ENCODE assay signal across 8 mouse cellular contexts in the genomic region with DNA sequence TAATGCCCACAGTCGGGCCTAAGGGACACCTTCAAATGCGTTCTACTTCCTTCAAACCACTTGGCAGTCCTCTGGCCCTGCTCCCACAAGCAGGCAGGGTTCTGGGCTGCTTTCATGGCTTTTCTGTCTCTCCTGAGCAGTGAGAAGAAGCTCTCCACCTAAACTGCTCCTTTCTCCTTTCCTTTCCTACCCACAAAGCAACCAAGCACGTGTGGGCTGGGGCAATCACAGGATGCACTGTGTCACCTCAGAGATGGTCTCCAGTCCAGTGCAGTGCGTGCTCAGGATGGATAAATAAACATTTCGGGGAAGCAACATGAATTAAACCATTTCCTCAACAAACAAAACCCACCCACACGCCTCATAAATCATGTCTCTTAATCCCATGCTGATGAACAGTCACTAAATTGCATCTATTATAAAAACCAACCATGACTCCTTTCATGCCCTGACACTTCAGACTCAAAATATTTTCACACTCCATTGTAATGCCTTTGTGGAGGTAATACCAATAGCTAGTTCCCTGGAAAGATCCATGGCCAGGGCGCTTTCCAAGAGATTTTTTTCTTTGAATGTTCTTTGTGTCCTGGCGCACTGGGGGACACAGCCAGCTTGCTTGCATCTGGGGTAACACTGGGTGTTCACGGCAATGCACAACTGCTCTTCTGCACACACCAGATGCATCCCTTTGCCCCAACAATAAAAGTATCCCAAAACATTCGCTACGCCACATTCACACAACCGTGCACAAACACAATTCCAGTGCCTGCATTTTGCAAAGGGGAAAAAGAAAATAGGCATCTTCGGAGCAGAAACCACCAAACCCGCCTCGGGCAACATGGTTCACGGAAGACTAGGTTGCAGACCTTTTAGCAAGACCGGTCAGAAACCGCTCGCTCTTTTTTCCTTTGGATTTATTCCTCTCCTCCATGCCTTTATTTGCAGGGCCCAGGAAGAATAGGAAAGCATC. TPM values are rescaled to one million over a fixed set of nuclear protein-coding genes. Genes with fewer than 3 reads are reported as not detected.
DNase-seq lines count a peak whose midpoint lies in the region; ATAC-seq and TF ChIP-seq lines count a peak whose summit lies in the region.

No protein-coding gene starts in this region.

- peak overlapping the region; percentile 81 for H3K4me3 ChIP-seq in heart, embryonic 13.5 days
- peak overlapping the region; percentile 72 to 98 for H3K4me3 ChIP-seq in MEL (ENCODE audit: control insufficient read depth in 1 of 2, insufficient read depth in 1 of 2, low read depth in 2 of 2, low read length in 2 of 2)
- peak overlapping the region; percentile 84 for H3K4me3 ChIP-seq in forebrain, embryonic 14.5 days (ENCODE audit: low read depth, low read length)
- H3K4me3 ChIP-seq in limb, embryonic 14.5 days (replicated peaks; ENCODE audit: low read length), result peak overlapping the region; percentile 84

- H3K9me3 ChIP-seq in heart, embryonic 13.5 days, result no peaks in the 10 kb centered on the region
- no peaks in the 10 kb centered on the region for H3K9me3 ChIP-seq in MEL (replicated peaks; ENCODE audit: insufficient read depth, low read length)
- no peaks in the 10 kb centered on the region for H3K9me3 ChIP-seq in forebrain, embryonic 14.5 days (replicated peaks; ENCODE audit: control insufficient read depth, low read length)
- H3K9me3 ChIP-seq in limb, embryonic 14.5 days (ENCODE audit: control insufficient read depth, low read length), result no peaks in the 10 kb centered on the region

- TF ChIP-seq CTCF in MEL (IDR thresholded peaks at IDR 0.05 in 2 of 3, conservative IDR thresholded peaks at IDR 0.05 in 1 of 3; ENCODE audit: control insufficient read depth in 1 of 3, insufficient read depth in 1 of 3, low read depth in 2 of 3, low read length in 3 of 3, poor library complexity in 1 of 3, severe bottlenecking in 1 of 3), result no peak

- H3K4me1 ChIP-seq in heart, embryonic 13.5 days, result peaks cover 18% of the 10 kb centered on the region
- peaks cover 3 to 28% of the 10 kb centered on the region in 2 experiments; a peak in 3 of 4 replicates for H3K4me1 ChIP-seq in MEL (ENCODE audit: control insufficient read depth in 1 of 2, insufficient read depth in 2 of 2, low read length in 2 of 2)
- peaks cover 17% of the 10 kb centered on the region for H3K4me1 ChIP-seq in forebrain, embryonic 14.5 days (ENCODE audit: control insufficient read depth, insufficient read depth, low read length)
- peaks cover 29% of the 10 kb centered on the region for H3K4me1 ChIP-seq in limb, embryonic 14.5 days (ENCODE audit: control insufficient read depth, insufficient read depth, low read length)

- peak overlapping the region; percentile 92 for H3K9ac ChIP-seq in heart, embryonic 13.5 days
- H3K9ac ChIP-seq in MEL (ENCODE audit: control insufficient read depth, low read depth, low read length, poor library complexity, severe bottlenecking), result peak overlapping the region; percentile 77
- H3K9ac ChIP-seq in forebrain, embryonic 14.5 days (ENCODE audit: low read length), result peak overlapping the region; percentile 99
- peak overlapping the region; percentile 95 for H3K9ac ChIP-seq in limb, embryonic 14.5 days (ENCODE audit: low read depth, low read length, severe bottlenecking)

- peak overlapping the region; percentile 93 for H3K4me2 ChIP-seq in heart, embryonic 13.5 days
- peak overlapping the region; percentile 61 for H3K4me2 ChIP-seq in forebrain, embryonic 14.5 days (ENCODE audit: low read length)
- H3K4me2 ChIP-seq in limb, embryonic 14.5 days (replicated peaks; ENCODE audit: low read depth, low read length, severe bottlenecking), result peak overlapping the region; percentile 77

- H3K36me3 ChIP-seq in heart, embryonic 13.5 days, result no peaks in the 10 kb centered on the region
- peaks cover 0 to 10% of the 10 kb centered on the region in 2 experiments; a peak in 2 of 4 replicates for H3K36me3 ChIP-seq in MEL (ENCODE audit: control insufficient read depth in 1 of 2, insufficient read depth in 2 of 2, low read length in 2 of 2)
- H3K36me3 ChIP-seq in forebrain, embryonic 14.5 days (ENCODE audit: control insufficient read depth, insufficient read depth, low read length), result no peaks in the 10 kb centered on the region
- no peaks in the 10 kb centered on the region for H3K36me3 ChIP-seq in limb, embryonic 14.5 days (ENCODE audit: control insufficient read depth, insufficient read depth, low read length)

- TF ChIP-seq POLR2A in MEL (IDR thresholded peaks at IDR 0.05; ENCODE audit: control insufficient read depth in 1 of 2, insufficient read depth in 1 of 2, low read depth in 1 of 2, low read length in 2 of 2, poor library complexity in 1 of 2), result no peak
- no peak for TF ChIP-seq POLR2A in limb, embryonic 14.5 days (IDR thresholded peaks at IDR 0.05; ENCODE audit: borderline replicate concordance, extremely low read depth, insufficient read depth, insufficient read length)

- TF ChIP-seq RAD21 in MEL (IDR thresholded peaks at IDR 0.05; ENCODE audit: low read depth, low read length), result no peak

- WGBS in heart, embryonic 13.5 days, result 16% methylated on average over 19 of the region's 19 CpGs
- WGBS in forebrain, embryonic 14.5 days, result 3% methylated on average over 19 of the region's 19 CpGs
- WGBS in limb, embryonic 14.5 days, result 4% methylated on average over 19 of the region's 19 CpGs

- intact Hi-C loops in heart, postnatal 14 days (cut with DNase I), result no loop called here

- no peaks in the 10 kb centered on the region; the same call in 1 of the 2 replicates for H3K27me3 ChIP-seq in heart, embryonic 13.5 days (replicated peaks)
- no peaks in the 10 kb centered on the region for H3K27me3 ChIP-seq in MEL (ENCODE audit: control insufficient read depth in 1 of 2, insufficient read depth in 2 of 2, low read length in 2 of 2)
- no peaks in the 10 kb centered on the region for H3K27me3 ChIP-seq in forebrain, embryonic 14.5 days (replicated peaks; ENCODE audit: control insufficient read depth, insufficient read depth, low read length)
- no peaks in the 10 kb centered on the region for H3K27me3 ChIP-seq in limb, embryonic 14.5 days (ENCODE audit: control insufficient read depth, insufficient read depth, low read length)

- no peaks in the 10 kb centered on the region; the same call in 1 of the 2 replicates for H3K79me2 ChIP-seq in MEL (ENCODE audit: control insufficient read depth, insufficient read depth, low read length, poor library complexity)

- H3K27ac ChIP-seq in heart, embryonic 13.5 days (replicated peaks), result peak overlapping the region; percentile 62
- no peak overlapping the region for H3K27ac ChIP-seq in MEL (ENCODE audit: control insufficient read depth, low read depth, low read length)
- peak overlapping the region; percentile 91 for H3K27ac ChIP-seq in forebrain, embryonic 14.5 days (ENCODE audit: low read depth, low read length)
- peak overlapping the region; percentile 86 for H3K27ac ChIP-seq in limb, embryonic 14.5 days (replicated peaks; ENCODE audit: low read depth, low read length)

- DNase-seq in heart, postnatal 14 days, result no peak
- peak; percentile 43 for DNase-seq in MEL (ENCODE audit: low read depth, low spot score)
- DNase-seq in forebrain, embryonic 14.5 days (ENCODE audit: low spot score), result peak; percentile 60
- no peak for DNase-seq in limb, embryonic 14.5 days (ENCODE audit: low spot score)
- DNase-seq in retina, postnatal 1 day, result peak; percentile 55
- DNase-seq in layer of hippocampus, adult 9-11 months, result no peak
- DNase-seq in ovary, postnatal 36 days (ENCODE audit: low spot score), result no peak

- no peak for ATAC-seq in heart, embryonic 13.5 days (ENCODE audit: extremely low read depth, insufficient number of reproducible peaks, low FRiP score, low TSS enrichment)
- ATAC-seq in forebrain, embryonic 14.5 days, result no peak
- no peak for ATAC-seq in limb, embryonic 14.5 days (ENCODE audit: low FRiP score, low read depth)

- no peak for TF ChIP-seq EP300 in MEL (IDR thresholded peaks at IDR 0.05; ENCODE audit: low read depth in 1 of 2, low read length in 2 of 2)

TF ChIP-seq in MEL, 35 proteins besides CTCF, POLR2A, EP300 and RAD21:
- no peak for TF ChIP-seq TBP (IDR thresholded peaks at IDR 0.05; ENCODE audit: low read depth, low read length)
- TF ChIP-seq TCF12 (IDR thresholded peaks at IDR 0.05; ENCODE audit: low read depth, low read length), result no peak
- TF ChIP-seq MXI1 (IDR thresholded peaks at IDR 0.05; ENCODE audit: low read depth, low read length), result 0 out of 2 replicates have a peak, but pooled peaks have one; percentile 24
- 0 out of 2 replicates have a peak, but pooled peaks have one; percentile 11 for TF ChIP-seq BHLHE40 (IDR thresholded peaks at IDR 0.05; ENCODE audit: borderline replicate concordance, low read depth, low read length)

RNA-seq across cellular contexts. Expression of a gene that starts 0.8 kb away (rescaled TPM):
- 1.7 and 1.8 TPM in 2 replicates for polyA plus RNA-seq in heart, embryonic 13.5 days (2015; fragmentation: Nextera tagmentation; extraction: Ambion mirVana)
- total RNA-seq in heart, postnatal 14 days (2021), result 1 to 10 TPM; 1.7 TPM
- total RNA-seq in MEL (2012; rRNA removed), result 2.2 and 2.5 TPM in 2 replicates
- polyA plus RNA-seq in MEL (2012; ENCODE audit: insufficient read depth in 1 of 2, insufficient read length in 2 of 2, low read depth in 1 of 2, low replicate concordance in 2 of 2, missing spikeins in 1 of 2), result 1 to 10 TPM in 1 of 2 experiments, not detected in 1; 6.2 TPM
- polyA plus RNA-seq in forebrain, embryonic 14.5 days (2014; fragmentation: Nextera tagmentation; extraction: Ambion mirVana), result 10.9 and 13.3 TPM in 2 replicates
- 14.2 and 18.9 TPM in 2 replicates for polyA plus RNA-seq in limb, embryonic 14.5 days (2012; rRNA removed)
- 7.3 and 9.6 TPM in 2 replicates for polyA plus RNA-seq in limb, embryonic 14.5 days (2014; fragmentation: Nextera tagmentation; extraction: Ambion mirVana)

RNA-seq across cellular contexts. Expression of a gene that starts 46.0 kb away (rescaled TPM):
- polyA plus RNA-seq in heart, embryonic 13.5 days (2015; fragmentation: Nextera tagmentation; extraction: Ambion mirVana), result 7.6 and 8.0 TPM in 2 replicates
- 1 to 10 TPM; 3.4 to 3.8 TPM for total RNA-seq in heart, postnatal 14 days (2021)
- 1.8 and 2.0 TPM in 2 replicates for total RNA-seq in MEL (2012; rRNA removed)
- polyA plus RNA-seq in MEL (2012; ENCODE audit: insufficient read depth in 1 of 2, insufficient read length in 2 of 2, low read depth in 1 of 2, low replicate concordance in 2 of 2, missing spikeins in 1 of 2), result 1 to 10 TPM in 1 of 2 experiments, not detected in 1; 5.8 TPM
- polyA plus RNA-seq in forebrain, embryonic 14.5 days (2014; fragmentation: Nextera tagmentation; extraction: Ambion mirVana), result 5.3 and 6.1 TPM in 2 replicates
- polyA plus RNA-seq in limb, embryonic 14.5 days (2012; rRNA removed), result 44.3 and 62.0 TPM in 2 replicates
- 14.6 and 16.3 TPM in 2 replicates for polyA plus RNA-seq in limb, embryonic 14.5 days (2014; fragmentation: Nextera tagmentation; extraction: Ambion mirVana)

Comparison
In these comparisons a context has a peak if more than half of its experiments do, and no peak if none do; other contexts are left out.
1. DNase-seq: peak in MEL (single experiment), forebrain, embryonic 14.5 days (single experiment) and retina, postnatal 1 day (single experiment); none in heart, postnatal 14 days (0 of 2), limb, embryonic 14.5 days (single experiment), layer of hippocampus, adult 9-11 months (single experiment) and ovary, postnatal 36 days (single experiment).
2. Peak in every context shown above with its lines, with median percentiles within 50 percentile points of each other: H3K4me2 ChIP-seq, H3K4me3 ChIP-seq and H3K9ac ChIP-seq.